In the genomic region with DNA sequence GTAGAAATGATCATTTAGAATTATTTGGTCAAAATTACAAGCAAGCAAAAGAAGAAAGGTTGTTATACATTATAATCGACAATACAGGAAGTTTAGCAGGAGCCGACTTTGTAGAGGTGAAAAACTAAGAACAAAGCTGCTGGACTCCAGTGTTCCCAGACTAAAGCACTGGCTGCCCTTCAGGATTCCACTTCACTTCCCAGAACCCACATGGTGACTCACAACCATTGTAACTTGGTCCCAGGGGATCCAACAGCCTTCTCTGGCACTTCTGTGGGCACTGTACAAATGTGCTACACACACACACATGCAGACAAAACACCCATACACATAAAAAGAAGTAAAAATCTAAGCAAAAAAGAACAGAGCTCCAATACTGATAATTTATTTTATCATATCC, we compare ENCODE assay signal across 14 mouse cellular contexts. TPM values are rescaled to one million over a fixed set of nuclear protein-coding genes. Genes with fewer than 3 reads are reported as not detected.
DNase-seq lines count a peak whose midpoint lies in the region.
"Had no signal": no experiment of that assay in that cellular context is flagged by ENCODE, and none has a peak within 500 bp of the region (broad histone marks: within the 10 kb centered on the region; RNA-seq: fewer than 3 reads in every experiment).

No protein-coding gene starts in this region.

- peak; percentile 71 for DNase-seq in heart, adult 11 months
- DNase-seq in heart, adult 9 months (ENCODE audit: low spot score in 2 of 2): no peak
- peak; percentile 40 for DNase-seq in Muller cell, postnatal 12 days (ENCODE audit: inconsistent ontology term)
- DNase-seq in adrenal gland, postnatal 14 days: peak; percentile 58
- DNase-seq in ovary, postnatal 10 days (ENCODE audit: low spot score): no peak
- DNase-seq in T-cell, adult 2 months (ENCODE audit: low spot score): no peak
- no peak for DNase-seq in right cerebral cortex, adult 18-20 months
- DNase-seq: cerebellum, adult 2 months; cerebellum, postnatal 10 days; gastrocnemius, adult 2 months; gastrocnemius, postnatal 25 days; heart, postnatal 10 days; heart, postnatal 4 days; kidney, adult 8-10 months had no signal

RNA-seq across cellular contexts. Expression of gene Abcb1b, which starts 19.2 kb away (rescaled TPM):
- total RNA-seq in adrenal gland, postnatal 14 days (2021): 417 and 547 TPM in 2 replicates

Comparison
In these comparisons a context has a peak if more than half of its experiments do, and no peak if none do; other contexts are left out.
1. DNase-seq: peak in heart, adult 11 months (single experiment), Muller cell, postnatal 12 days (single experiment) and adrenal gland, postnatal 14 days (single experiment); none in heart, adult 9 months (0 of 2), ovary, postnatal 10 days (single experiment), T-cell, adult 2 months (single experiment) and right cerebral cortex, adult 18-20 months (single experiment).